In the genomic region with DNA sequence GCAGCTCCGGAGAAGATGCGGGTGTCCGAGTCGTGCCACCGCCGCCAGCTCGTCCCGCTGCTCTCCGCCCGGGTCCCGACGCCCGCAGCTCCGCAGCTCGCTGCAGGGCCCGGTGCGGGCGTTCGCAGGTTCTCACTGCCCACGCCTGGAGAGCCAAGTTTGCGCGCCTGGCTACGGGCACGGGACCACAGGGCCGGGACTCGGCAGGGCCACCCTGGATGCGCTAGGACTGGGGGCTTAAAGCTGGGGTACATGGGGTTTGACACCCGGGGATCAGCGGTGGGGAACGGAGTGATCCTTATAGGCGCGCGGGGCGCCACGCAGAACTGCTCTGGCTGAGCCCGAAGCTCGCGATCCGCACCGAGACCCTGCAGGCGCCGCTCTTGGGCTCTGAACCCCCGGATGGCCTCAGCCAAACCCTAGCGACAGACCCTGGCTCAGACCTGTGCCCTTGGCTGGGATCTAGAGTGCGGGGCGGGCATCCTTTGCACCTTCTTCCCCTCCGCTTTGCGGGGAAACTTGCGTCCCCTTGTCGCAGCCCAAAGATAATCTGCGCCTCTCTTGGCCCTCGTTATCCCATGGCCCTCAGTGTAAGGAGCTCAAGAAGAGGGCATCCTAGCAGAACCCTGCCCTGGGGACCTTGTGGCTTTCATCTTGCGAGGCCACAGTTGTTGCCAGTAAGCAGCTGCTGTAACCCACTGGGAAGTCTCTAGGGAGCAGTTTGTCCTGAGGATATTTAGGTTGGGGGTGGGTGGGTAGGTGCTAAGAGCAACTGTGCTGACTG, we compare ENCODE assay signal across 8 mouse cellular contexts. TPM values are rescaled to one million over a fixed set of nuclear protein-coding genes. Genes with fewer than 3 reads are reported as not detected.
DNase-seq lines count a peak whose midpoint lies in the region; ATAC-seq and TF ChIP-seq lines count a peak whose summit lies in the region.

No protein-coding gene starts in this region.

- intact Hi-C loops in gastrocnemius, postnatal 36 days (cut with DNase I): loop anchor here (5.0 to 10.0 kb wide), 3 partner anchors 267 to 490 kb away; no protein-coding TSS in a partner anchor

- peaks cover 9% of the 10 kb centered on the region for H3K27me3 ChIP-seq in forebrain, postnatal 0 days (ENCODE audit: insufficient read depth, low read length)
- H3K27me3 ChIP-seq in limb, embryonic 12.5 days: peaks cover 83% of the 10 kb centered on the region
- H3K27me3 ChIP-seq in neural tube, embryonic 15.5 days (replicated peaks): peaks cover 44% of the 10 kb centered on the region

- DNase-seq in layer of hippocampus, adult 2 months (ENCODE audit: low spot score in 2 of 2): peak in 1 of 2 experiments; percentile 15
- no peak for DNase-seq in layer of hippocampus, adult 11-12 months (ENCODE audit: low spot score)
- DNase-seq in cerebellum, adult 9-10 months: peak; percentile 5
- DNase-seq in forebrain, postnatal 0 days: peak; percentile 41
- no peak for DNase-seq in gastrocnemius, postnatal 36 days
- DNase-seq in yolk sac, embryonic 10.5 days (ENCODE audit: low spot score): no peak

- H3K4me3 ChIP-seq in layer of hippocampus, adult 2 months: peak overlapping the region; percentile 78
- H3K4me3 ChIP-seq in forebrain, postnatal 0 days (ENCODE audit: low read depth, low read length): peak overlapping the region; percentile 56
- peak overlapping the region; percentile 55 for H3K4me3 ChIP-seq in limb, embryonic 12.5 days (replicated peaks)
- peak overlapping the region; percentile 60 for H3K4me3 ChIP-seq in neural tube, embryonic 15.5 days (replicated peaks)

- ATAC-seq in forebrain, postnatal 0 days: peak; percentile 46
- ATAC-seq in limb, embryonic 12.5 days (ENCODE audit: insufficient number of reproducible peaks, insufficient read depth, low FRiP score, low TSS enrichment, low read depth): peak; percentile 42; the same call in 1 of the 2 replicates
- peak; percentile 68 for ATAC-seq in neural tube, embryonic 15.5 days (ENCODE audit: low FRiP score)

- H3K36me3 ChIP-seq in forebrain, postnatal 0 days (ENCODE audit: insufficient read depth): no peaks in the 10 kb centered on the region
- no peaks in the 10 kb centered on the region for H3K36me3 ChIP-seq in limb, embryonic 12.5 days
- no peaks in the 10 kb centered on the region for H3K36me3 ChIP-seq in neural tube, embryonic 15.5 days

- H3K9ac ChIP-seq in forebrain, postnatal 0 days: peak overlapping the region; percentile 62
- H3K9ac ChIP-seq in limb, embryonic 12.5 days (replicated peaks): peak overlapping the region; percentile 48; the same call in 1 of the 2 replicates
- peak overlapping the region; percentile 56 for H3K9ac ChIP-seq in neural tube, embryonic 15.5 days (replicated peaks)

- under 1% methylated on average over 53 of the region's 53 CpGs for WGBS in forebrain, postnatal 0 days
- under 1% methylated on average over 53 of the region's 53 CpGs for WGBS in limb, embryonic 12.5 days
- under 1% methylated on average over 53 of the region's 53 CpGs for WGBS in neural tube, embryonic 15.5 days

- H3K27ac ChIP-seq in layer of hippocampus, adult 2 months: peak overlapping the region; percentile 91
- no peak overlapping the region for H3K27ac ChIP-seq in forebrain, postnatal 0 days (ENCODE audit: low read depth, low read length)
- H3K27ac ChIP-seq in limb, embryonic 12.5 days: no peak overlapping the region
- H3K27ac ChIP-seq in neural tube, embryonic 15.5 days (replicated peaks): no peak overlapping the region

- no peaks in the 10 kb centered on the region for H3K9me3 ChIP-seq in forebrain, postnatal 0 days (ENCODE audit: low read length)
- H3K9me3 ChIP-seq in limb, embryonic 12.5 days: no peaks in the 10 kb centered on the region
- no peaks in the 10 kb centered on the region for H3K9me3 ChIP-seq in neural tube, embryonic 15.5 days (replicated peaks)

- H3K4me1 ChIP-seq in forebrain, postnatal 0 days (ENCODE audit: insufficient read depth): no peaks in the 10 kb centered on the region
- peaks cover 18% of the 10 kb centered on the region for H3K4me1 ChIP-seq in limb, embryonic 12.5 days (replicated peaks)
- H3K4me1 ChIP-seq in neural tube, embryonic 15.5 days: peaks cover 27% of the 10 kb centered on the region

- no peak for TF ChIP-seq CTCF in layer of hippocampus, adult 2 months (conservative IDR thresholded peaks at IDR 0.05)
- TF ChIP-seq CTCF in forebrain, postnatal 0 days (IDR thresholded peaks at IDR 0.05; ENCODE audit: low read depth): no peak

- H3K4me2 ChIP-seq in forebrain, postnatal 0 days (ENCODE audit: low read depth): peak overlapping the region; percentile 97
- H3K4me2 ChIP-seq in limb, embryonic 12.5 days: peak overlapping the region; percentile 96
- H3K4me2 ChIP-seq in neural tube, embryonic 15.5 days: peak overlapping the region; percentile 97

RNA-seq across cellular contexts. Expression of a gene that starts 0.7 kb away (rescaled TPM):
- 10 to 100 TPM; 13.8 to 14.8 TPM for total RNA-seq in layer of hippocampus, adult 2 months (2021)
- 4.6 and 7.4 TPM in 2 replicates for total RNA-seq in forebrain, postnatal 0 days (2014; rRNA removed)
- 5.4 and 8.1 TPM in 2 replicates for polyA plus RNA-seq in forebrain, postnatal 0 days (2015; fragmentation: Nextera tagmentation; extraction: Ambion mirVana)
- 0.95 and 1.2 TPM in 2 replicates for polyA plus RNA-seq in limb, embryonic 12.5 days (2016; fragmentation: Nextera tagmentation; extraction: Ambion mirVana)
- polyA plus RNA-seq in neural tube, embryonic 15.5 days (2015; fragmentation: Nextera tagmentation; extraction: Ambion mirVana): 15.9 and 16.5 TPM in 2 replicates
- total RNA-seq in gastrocnemius, postnatal 36 days (2021): not detected

Comparison
In these comparisons a context has a peak if more than half of its experiments do, and no peak if none do; other contexts are left out.
1. DNase-seq: peak in cerebellum, adult 9-10 months (single experiment) and forebrain, postnatal 0 days (single experiment); none in layer of hippocampus, adult 11-12 months (single experiment), gastrocnemius, postnatal 36 days (0 of 2) and yolk sac, embryonic 10.5 days (single experiment).
2. Peak in every context shown above with its lines, with median percentiles within 50 percentile points of each other: H3K4me3 ChIP-seq, ATAC-seq, H3K4me2 ChIP-seq and H3K9ac ChIP-seq.